Mouse (Mus musculus): ENCODE data around the gene Atxn2l.

GRCm38 (mm10) chr7:126456382-126457266 is 46.6 kb downstream of the Atxn2l start:
- TF ChIP-seq GATA1 (IDR thresholded peaks at IDR 0.05; ENCODE audit: borderline replicate concordance, low read length) (no peak), FLI1 (IDR thresholded peaks at IDR 0.05; ENCODE audit: low read length) (no peak)

Data from megakaryocyte, embryonic 14.5 days (primary cell).